Mouse (Mus musculus) ES-Bruce4 (cell line): ENCODE results near the gene Alx3.

Source experiments
- CTCF ChIP-seq: IDR thresholded peaks from one replicate; pipeline ENCODE4 v1.8.1; 2011; ENCODE audit warnings: low read depth, low read length
- POLR2A ChIP-seq: IDR thresholded peaks from one replicate; pipeline ENCODE4 v1.8.1; 2011; ENCODE audit warnings: low read length; ENCODE audit not compliant: insufficient read depth

DNA sequence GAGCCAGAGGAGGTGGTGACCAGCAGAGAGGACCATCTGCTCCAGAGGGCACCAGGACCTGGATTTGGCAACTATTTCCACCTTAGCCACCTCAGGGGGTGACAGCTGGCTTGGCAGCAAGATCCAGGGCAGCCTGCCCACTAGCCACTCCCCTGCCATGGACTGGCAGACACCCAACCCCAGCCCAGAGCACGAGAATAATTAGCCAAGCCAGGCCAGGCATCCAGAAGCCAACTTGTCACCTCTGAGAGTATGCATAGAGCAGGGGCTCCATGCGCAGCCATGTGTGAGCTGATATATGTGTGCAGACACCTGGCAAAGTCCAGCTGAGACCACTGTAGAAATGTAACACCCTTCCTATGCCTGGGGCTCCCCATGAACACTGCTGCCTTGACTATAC, 47.9 kb upstream of the Alx3 start:
- TF ChIP-seq CTCF (no peak), POLR2A (no peak)
